29 mouse cellular contexts compared by ENCODE assay signal in genomic region chr14:121482181-121482580, GRCm38 (mm10). TPM values are rescaled to one million over a fixed set of nuclear protein-coding genes. Genes with fewer than 3 reads are reported as not detected.
DNase-seq lines count a peak whose midpoint lies in the region; ATAC-seq and TF ChIP-seq lines count a peak whose summit lies in the region.
"Had no signal": no experiment of that assay in that cellular context is flagged by ENCODE, and none has a peak within 500 bp of the region (broad histone marks: within the 10 kb centered on the region; RNA-seq: fewer than 3 reads in every experiment).

No protein-coding gene starts in this region.

- WGBS in kidney, embryonic 14.5 days, result 64% methylated on average over 7 of the region's 7 CpGs

- no peak for TF ChIP-seq CTCF in testis, adult 2 months (IDR thresholded peaks at IDR 0.05; ENCODE audit: control insufficient read depth, insufficient read depth, insufficient replicate concordance, low read depth, low read length)

- no peak for TF ChIP-seq POLR2A in testis, adult 2 months (IDR thresholded peaks at IDR 0.05; ENCODE audit: control insufficient read depth, low read depth, low read length)

- peak; percentile 19 for DNase-seq in kidney, adult 18-20 months
- no peak for DNase-seq in testis, postnatal 10 days (ENCODE audit: low spot score)
- peak; percentile 21 for DNase-seq in kidney, postnatal 14 days
- no peak for DNase-seq in layer of hippocampus, postnatal 10 days (ENCODE audit: low spot score in 2 of 2)
- DNase-seq in cerebellum, postnatal 25 days, result no peak
- DNase-seq: B cell, adult 2 months; cerebellum, adult 18-20 months; cerebellum, postnatal 14 days; gastrocnemius, postnatal 25 days; heart, adult 2 months; layer of hippocampus, adult 9-11 months; right cerebral cortex, adult 18-20 months; right cerebral cortex, postnatal 4 days had no signal

- ATAC-seq in kidney, embryonic 14.5 days (ENCODE audit: low FRiP score, low TSS enrichment), result no peak
- ATAC-seq: intestine, postnatal 0 days; Patski had no signal

- H3K4me2 ChIP-seq in kidney, embryonic 14.5 days (replicated peaks; ENCODE audit: low read depth, low read length), result no peak overlapping the region
- H3K4me2 ChIP-seq: embryonic facial prominence, embryonic 12.5 days; forebrain, embryonic 12.5 days; hindbrain, embryonic 12.5 days; limb, embryonic 15.5 days; midbrain, embryonic 12.5 days; neural tube, embryonic 15.5 days; stomach, embryonic 15.5 days had no signal

- no peak overlapping the region for H3K27ac ChIP-seq in kidney, embryonic 14.5 days (ENCODE audit: low read depth, low read length)
- H3K27ac ChIP-seq in testis, adult 2 months (ENCODE audit: control insufficient read depth, insufficient read depth, low read depth, low read length), result 0 out of 2 replicates have a peak overlapping the region, but pooled peaks have one; percentile 13
- H3K27ac ChIP-seq: embryonic facial prominence, embryonic 12.5 days; forebrain, embryonic 12.5 days; heart, adult 2 months; hindbrain, embryonic 12.5 days; left cerebral cortex, adult 2 months; limb, embryonic 15.5 days; midbrain, embryonic 12.5 days; neural tube, embryonic 15.5 days; stomach, embryonic 15.5 days had no signal

- no peaks in the 10 kb centered on the region for H3K36me3 ChIP-seq in kidney, embryonic 14.5 days (ENCODE audit: control insufficient read depth, insufficient read depth, low read length)
- no peaks in the 10 kb centered on the region for H3K36me3 ChIP-seq in testis, adult 2 months (ENCODE audit: control insufficient read depth, insufficient read depth, low read length)
- H3K36me3 ChIP-seq: embryonic facial prominence, embryonic 12.5 days; forebrain, embryonic 12.5 days; G1E; hindbrain, embryonic 12.5 days; limb, embryonic 15.5 days; midbrain, embryonic 12.5 days; neural tube, embryonic 15.5 days; stomach, embryonic 15.5 days had no signal

- no peaks in the 10 kb centered on the region for H3K9me3 ChIP-seq in kidney, embryonic 14.5 days (ENCODE audit: control insufficient read depth, low read length)
- H3K9me3 ChIP-seq: embryonic facial prominence, embryonic 12.5 days; forebrain, embryonic 12.5 days; G1E; hindbrain, embryonic 12.5 days; limb, embryonic 15.5 days; midbrain, embryonic 12.5 days; neural tube, embryonic 15.5 days; stomach, embryonic 15.5 days had no signal

- H3K9ac ChIP-seq in kidney, embryonic 14.5 days (ENCODE audit: low read depth, low read length), result no peak overlapping the region
- H3K9ac ChIP-seq: forebrain, embryonic 12.5 days; hindbrain, embryonic 12.5 days; limb, embryonic 15.5 days; midbrain, embryonic 12.5 days; neural tube, embryonic 15.5 days; stomach, embryonic 15.5 days had no signal

- no peaks in the 10 kb centered on the region for H3K4me1 ChIP-seq in kidney, embryonic 14.5 days (ENCODE audit: control insufficient read depth, insufficient read depth, low read length)
- no peaks in the 10 kb centered on the region for H3K4me1 ChIP-seq in testis, adult 2 months (ENCODE audit: control insufficient read depth, insufficient read depth, low read length)
- H3K4me1 ChIP-seq: embryonic facial prominence, embryonic 12.5 days; forebrain, embryonic 12.5 days; hindbrain, embryonic 12.5 days; limb, embryonic 15.5 days; midbrain, embryonic 12.5 days; neural tube, embryonic 15.5 days; stomach, embryonic 15.5 days had no signal

- H3K27me3 ChIP-seq in kidney, embryonic 14.5 days (ENCODE audit: control insufficient read depth, insufficient read depth, low read length), result no peaks in the 10 kb centered on the region
- no peaks in the 10 kb centered on the region for H3K27me3 ChIP-seq in testis, adult 2 months (ENCODE audit: control insufficient read depth, insufficient read depth, low read length)
- H3K27me3 ChIP-seq: CH12.LX; embryonic facial prominence, embryonic 12.5 days; forebrain, embryonic 12.5 days; hindbrain, embryonic 12.5 days; limb, embryonic 15.5 days; midbrain, embryonic 12.5 days; neural tube, embryonic 15.5 days; Patski; stomach, embryonic 15.5 days had no signal

- no peak overlapping the region for H3K4me3 ChIP-seq in kidney, embryonic 14.5 days (ENCODE audit: low read length)
- no peak overlapping the region for H3K4me3 ChIP-seq in testis, adult 2 months (ENCODE audit: control insufficient read depth, low read depth, low read length)
- H3K4me3 ChIP-seq: embryonic facial prominence, embryonic 12.5 days; forebrain, embryonic 12.5 days; heart, adult 2 months; hindbrain, embryonic 12.5 days; left cerebral cortex, adult 2 months; limb, embryonic 15.5 days; midbrain, embryonic 12.5 days; neural tube, embryonic 15.5 days; stomach, embryonic 15.5 days had no signal

RNA-seq across cellular contexts. Expression of gene Slc15a1, which starts 22.9 kb away (rescaled TPM):
- polyA plus RNA-seq in kidney, embryonic 14.5 days (2014; fragmentation: Nextera tagmentation; extraction: Ambion mirVana), result 0.15 and 0.20 TPM in 2 replicates
- polyA plus RNA-seq in testis, adult 2 months (2012; rRNA removed), result 0.65 and 0.96 TPM in 2 replicates
- total RNA-seq in layer of hippocampus, postnatal 10 days (2021), result under 1 TPM; 0.11 to 0.18 TPM
- total RNA-seq: gastrocnemius, postnatal 25 days; heart, adult 2 months; heart, postnatal 25 days; left cerebral cortex, adult 2 months; left cerebral cortex, postnatal 36 days had no signal
- polyA plus RNA-seq: forebrain, embryonic 12.5 days; G1E; heart, adult 2 months; midbrain, embryonic 12.5 days; neural tube, embryonic 15.5 days had no signal

Comparison
In these comparisons a context has a peak if more than half of its experiments do, and no peak if none do; other contexts are left out.
1. DNase-seq: peak in kidney, adult 18-20 months (single experiment) and kidney, postnatal 14 days (single experiment); none in testis, postnatal 10 days (single experiment), layer of hippocampus, postnatal 10 days (0 of 2) and cerebellum, postnatal 25 days (0 of 2).